Mouse (Mus musculus) kidney, adult 9 months (tissue): ENCODE results near the gene Fthl17d.
A peak's percentile ranks its signal among the peaks of the same experiment; 100 is the strongest.
"Not testable (repeated sequence)": the region's sequence is repeated elsewhere in the genome, so short reads cannot be mapped to it uniquely, and the experiment has no call there.

Experiments used
- DNase-seq: peaks from one replicate; pipeline ENCODE4 v3.0.0; 2022

Gene Fthl17d

GRCm38 (mm10) chrX:8986655-8987054 lies at the start of gene Fthl17d:
TSS of gene Fthl17d (minus strand) at chrX:8986755.
- not testable (repeated sequence) for DNase-seq

- DNase-seq, result not testable (repeated sequence)
These were observed 46.6 kb upstream of the Fthl17d start, which contains the start of gene Fthl17e for GRCm38 (mm10) chrX:9033193-9033592. TSS of gene Fthl17e (plus strand) at chrX:9033493.

DNA sequence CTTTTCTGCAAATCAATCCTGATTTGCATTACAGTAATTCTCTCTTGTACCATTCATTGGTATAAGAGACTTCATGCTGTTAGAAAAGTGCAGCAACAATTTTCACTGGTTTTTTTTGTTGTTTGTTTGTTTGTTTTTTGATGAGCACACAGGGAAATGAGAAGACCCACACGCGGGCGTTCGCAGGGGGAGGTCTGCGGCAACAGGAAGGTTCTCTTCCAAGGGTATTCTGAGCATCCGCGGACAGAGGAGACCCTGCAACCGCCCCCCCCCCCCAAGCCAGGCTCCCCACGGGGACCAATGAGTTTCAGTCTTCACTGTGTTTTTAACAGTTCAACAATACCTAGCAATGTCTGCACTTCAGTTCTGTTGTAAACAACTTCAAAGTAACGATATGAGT lies 32.9 kb upstream of the Fthl17d start:
- DNase-seq, result no peak

GRCm38 (mm10) chrX:9016079-9016478 lies 29.5 kb upstream of the Fthl17d start:
- DNase-seq, result no peak

GRCm38 (mm10) chrX:8976459-8976858 lies 10.1 kb downstream of the Fthl17d start, which contains the start of gene Fthl17c:
TSS of gene Fthl17c (minus strand) at chrX:8976559.
- DNase-seq, result not testable (repeated sequence)

DNA sequence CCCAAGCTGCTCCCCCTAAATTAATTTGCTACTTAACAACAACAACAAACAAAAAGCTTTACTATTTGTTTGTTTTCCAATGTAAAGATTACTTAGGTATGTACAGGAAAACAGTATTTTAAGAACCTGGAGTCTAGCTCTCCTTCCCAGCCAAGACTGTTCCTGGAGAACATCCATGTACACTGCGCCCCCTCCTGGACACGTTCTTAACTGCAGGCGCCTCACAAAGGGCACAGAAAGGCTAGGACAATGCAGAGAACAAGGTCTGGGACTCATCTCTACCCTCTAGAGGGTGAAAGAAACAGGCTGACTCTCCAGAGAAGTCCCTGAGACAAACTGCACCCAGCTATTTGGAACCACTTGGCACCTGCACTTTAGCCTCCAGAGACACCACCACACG lies 21.9 kb downstream of the Fthl17d start:
- peak; percentile 10 for DNase-seq

DNA sequence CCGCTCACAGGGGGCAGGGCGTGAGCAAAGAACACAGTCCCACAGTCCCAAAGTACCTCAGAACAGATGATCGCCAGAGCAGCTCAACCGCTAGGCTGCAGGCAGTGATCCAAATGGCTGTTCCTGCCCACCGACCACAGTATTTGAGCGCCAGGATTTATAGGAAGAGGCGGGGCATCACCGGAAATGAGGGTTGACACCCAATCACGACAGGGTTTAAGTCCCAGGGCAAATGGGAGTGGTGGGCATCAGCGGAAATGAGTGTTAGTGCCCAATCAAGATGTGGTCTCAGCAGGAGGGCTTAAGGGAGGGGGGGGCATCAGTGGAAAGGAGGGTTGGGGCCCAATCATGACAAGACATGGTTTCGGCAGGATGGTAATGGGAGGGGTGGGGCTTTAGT lies 23.7 kb downstream of the Fthl17d start, which contains the start of gene Fthl17b:
Gene Fthl17b (minus strand): TSS at position 101 of the 400 bp plus-strand sequence.
- not testable (repeated sequence) for DNase-seq

DNA sequence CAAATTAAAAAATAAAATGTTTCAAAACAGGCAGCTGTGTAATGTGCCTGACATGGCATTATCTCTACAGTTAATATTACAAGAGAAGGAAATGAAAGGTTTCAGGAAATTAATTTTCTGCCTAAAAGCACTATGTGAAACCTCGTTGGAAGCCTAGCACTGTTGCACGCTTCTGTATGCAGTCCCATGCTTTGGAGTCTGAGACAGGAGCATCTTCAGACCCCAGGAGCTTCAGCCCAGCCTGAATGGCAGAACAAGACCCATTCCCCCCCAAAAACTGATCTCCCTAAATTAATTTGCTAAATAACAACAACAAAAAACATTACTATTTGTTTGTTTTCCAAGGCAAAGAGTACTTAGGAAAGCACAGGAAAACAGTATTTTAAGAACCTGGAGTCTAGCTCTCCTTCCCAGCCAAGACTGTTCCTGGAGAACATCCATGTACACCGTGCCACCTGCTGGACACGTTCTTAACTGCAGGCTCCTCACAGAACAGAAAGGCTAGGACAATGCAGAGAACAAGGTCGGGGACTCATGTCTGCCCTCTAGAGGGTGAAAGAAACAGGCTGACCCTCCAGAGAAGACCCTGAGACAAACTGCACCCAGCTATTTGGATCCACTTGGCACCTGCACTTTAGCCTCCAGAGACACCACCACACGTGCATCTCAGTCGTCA lies 38.3 kb downstream of the Fthl17d start:
- DNase-seq, result peak; percentile 88

DNA sequence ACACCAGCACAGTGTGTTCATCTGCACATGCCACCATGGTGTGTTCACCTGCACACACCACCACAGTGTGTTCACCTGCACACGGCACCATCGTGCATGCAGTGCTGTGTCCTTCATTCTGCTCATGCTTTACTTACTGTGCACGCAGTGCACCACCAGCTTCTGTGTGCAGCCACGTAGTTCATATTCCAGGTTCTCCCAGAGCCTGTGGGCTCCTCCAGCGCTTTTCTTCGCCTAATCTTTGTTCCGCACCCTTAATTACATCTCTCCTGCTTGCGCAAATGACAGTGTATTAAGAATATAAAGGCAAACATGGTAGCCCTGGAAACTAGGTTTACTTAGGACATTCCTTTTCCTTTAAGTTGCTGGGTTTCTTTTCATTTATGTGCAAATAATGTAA lies 42.5 kb downstream of the Fthl17d start:
- DNase-seq, result no peak
